Comparison of ENCODE assay signal across 8 mouse cellular contexts in the genomic region with DNA sequence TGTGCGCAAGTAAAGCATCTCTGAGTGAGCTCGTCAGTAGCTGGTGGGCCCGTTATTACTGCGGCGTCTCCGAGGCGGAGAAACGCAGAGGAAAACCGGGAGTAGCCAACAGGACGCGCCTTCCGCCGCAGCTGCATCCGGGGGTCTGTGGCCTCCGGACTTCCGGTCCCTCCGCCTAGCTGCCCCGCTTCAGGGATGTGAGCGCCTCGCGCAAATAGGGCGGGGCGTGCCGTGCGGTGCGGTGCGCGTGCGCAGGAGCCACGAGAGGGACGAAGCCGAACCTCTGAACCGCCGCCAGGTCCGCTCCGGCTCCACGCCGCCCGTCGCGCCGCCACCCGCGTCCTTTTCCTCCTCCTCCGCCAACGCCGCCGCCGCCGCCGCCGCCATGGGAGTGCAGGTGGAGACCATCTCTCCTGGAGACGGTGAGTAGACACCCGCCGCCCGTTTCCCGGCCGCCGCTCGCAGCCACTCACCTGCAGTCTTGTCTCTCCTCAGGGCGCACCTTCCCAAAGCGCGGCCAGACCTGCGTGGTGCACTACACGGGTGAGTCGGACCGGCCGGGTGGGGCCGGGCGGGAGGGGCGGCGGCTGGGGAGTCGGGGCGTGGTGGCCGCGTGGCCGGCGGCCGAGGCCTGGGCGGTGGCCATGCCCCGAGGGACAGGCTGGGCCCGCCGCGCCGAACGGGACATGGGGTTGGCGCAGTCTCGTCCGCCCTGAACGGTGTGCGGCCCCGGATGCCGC. TPM values are rescaled to one million over a fixed set of nuclear protein-coding genes. Genes with fewer than 3 reads are reported as not detected.
A peak's percentile ranks its signal among the peaks of the same experiment; 100 is the strongest.
DNase-seq lines count a peak whose midpoint lies in the region; ATAC-seq and TF ChIP-seq lines count a peak whose summit lies in the region.

A gene (plus strand): TSS at position 161 of the 740 bp plus-strand sequence.

- ATAC-seq in hindbrain, embryonic 12.5 days (ENCODE audit: low FRiP score) = peak; percentile 96

- under 1% methylated on average over 84 of the region's 93 CpGs for WGBS in cerebellum, adult 2 months
- under 1% methylated on average over 68 of the region's 93 CpGs for WGBS in hindbrain, embryonic 12.5 days

- peak; percentile 94 for DNase-seq in MEL (ENCODE audit: low read depth, low spot score)
- peak; percentile 98 to 99 for DNase-seq in cerebellum, adult 2 months
- DNase-seq in frontal cortex, postnatal 10 days (ENCODE audit: low spot score in 2 of 2) = peak; percentile 94 to 97
- DNase-seq in layer of hippocampus, postnatal 14 days (ENCODE audit: low spot score in 2 of 2) = peak; percentile 96 to 97
- DNase-seq in lung, postnatal 14 days = peak; percentile 98
- DNase-seq in retina, adult 2 months (ENCODE audit: low read depth, low spot score) = peak; percentile 84
- peak; percentile 93 to 94 for DNase-seq in thymus, postnatal 36 days

- peak in 1 of 2 experiments; percentile 37; a peak in 1 of 4 replicates for TF ChIP-seq EP300 in MEL (IDR thresholded peaks at IDR 0.05; ENCODE audit: low read depth in 1 of 2, low read length in 2 of 2)

- peaks cover 16 to 41% of the 10 kb centered on the region in 2 experiments for H3K4me1 ChIP-seq in MEL (ENCODE audit: control insufficient read depth in 1 of 2, insufficient read depth in 2 of 2, low read length in 2 of 2)
- H3K4me1 ChIP-seq in cerebellum, adult 2 months (ENCODE audit: control insufficient read depth, insufficient read depth, low read length) = peaks cover 15% of the 10 kb centered on the region
- H3K4me1 ChIP-seq in hindbrain, embryonic 12.5 days = peaks cover 30% of the 10 kb centered on the region

- TF ChIP-seq CTCF in MEL (IDR thresholded peaks at IDR 0.05 in 2 of 3, conservative IDR thresholded peaks at IDR 0.05 in 1 of 3; ENCODE audit: control insufficient read depth in 1 of 3, insufficient read depth in 1 of 3, low read depth in 2 of 3, low read length in 3 of 3, poor library complexity in 1 of 3, severe bottlenecking in 1 of 3) = no peak
- TF ChIP-seq CTCF in cerebellum, adult 2 months (IDR thresholded peaks at IDR 0.05; ENCODE audit: borderline replicate concordance, insufficient read depth, low read depth, low read length) = no peak

- peaks cover 23% of the 10 kb centered on the region for H3K79me2 ChIP-seq in MEL (ENCODE audit: control insufficient read depth, insufficient read depth, low read length, poor library complexity)

- H3K4me3 ChIP-seq in MEL (ENCODE audit: control insufficient read depth in 1 of 2, insufficient read depth in 1 of 2, low read depth in 2 of 2, low read length in 2 of 2) = peak within 1 kb of the TSS; percentile 88 to 92
- peak within 1 kb of the TSS; percentile 96 for H3K4me3 ChIP-seq in cerebellum, adult 2 months (replicated peaks; ENCODE audit: insufficient read depth, low read depth, low read length)
- peak within 1 kb of the TSS; percentile 78 for H3K4me3 ChIP-seq in hindbrain, embryonic 12.5 days

- peak; percentile 80 to 85 for TF ChIP-seq POLR2A in MEL (IDR thresholded peaks at IDR 0.05; ENCODE audit: control insufficient read depth in 1 of 2, insufficient read depth in 1 of 2, low read depth in 1 of 2, low read length in 2 of 2, poor library complexity in 1 of 2)
- peak; percentile 81 for TF ChIP-seq POLR2A in cerebellum, adult 2 months (IDR thresholded peaks at IDR 0.05; ENCODE audit: borderline replicate concordance, insufficient read depth, low read length)

- peaks cover 0 to 39% of the 10 kb centered on the region in 2 experiments; a peak in 3 of 4 replicates for H3K36me3 ChIP-seq in MEL (ENCODE audit: control insufficient read depth in 1 of 2, insufficient read depth in 2 of 2, low read length in 2 of 2)
- H3K36me3 ChIP-seq in hindbrain, embryonic 12.5 days = peaks cover 25% of the 10 kb centered on the region

- no peaks in the 10 kb centered on the region for H3K27me3 ChIP-seq in MEL (ENCODE audit: control insufficient read depth in 1 of 2, insufficient read depth in 2 of 2, low read length in 2 of 2)
- no peaks in the 10 kb centered on the region for H3K27me3 ChIP-seq in cerebellum, adult 2 months (ENCODE audit: control insufficient read depth, insufficient read depth, low read length)
- no peaks in the 10 kb centered on the region for H3K27me3 ChIP-seq in hindbrain, embryonic 12.5 days

- H3K9me3 ChIP-seq in MEL (replicated peaks; ENCODE audit: insufficient read depth, low read length) = no peaks in the 10 kb centered on the region
- H3K9me3 ChIP-seq in hindbrain, embryonic 12.5 days (replicated peaks) = no peaks in the 10 kb centered on the region

- H3K9ac ChIP-seq in MEL (ENCODE audit: control insufficient read depth, low read depth, low read length, poor library complexity, severe bottlenecking) = peak within 1 kb of the TSS; percentile 96
- peak within 1 kb of the TSS; percentile 90 for H3K9ac ChIP-seq in hindbrain, embryonic 12.5 days

- peak within 1 kb of the TSS; percentile 69 for H3K27ac ChIP-seq in MEL (ENCODE audit: control insufficient read depth, low read depth, low read length)
- H3K27ac ChIP-seq in cerebellum, adult 2 months (ENCODE audit: insufficient read depth, low read length) = peak within 1 kb of the TSS; percentile 62
- peak within 1 kb of the TSS; percentile 90 for H3K27ac ChIP-seq in hindbrain, embryonic 12.5 days

- no peak for TF ChIP-seq RAD21 in MEL (IDR thresholded peaks at IDR 0.05; ENCODE audit: low read depth, low read length)

- H3K4me2 ChIP-seq in hindbrain, embryonic 12.5 days (replicated peaks) = peak within 1 kb of the TSS; percentile 80

TF ChIP-seq in MEL, 35 proteins besides CTCF, POLR2A, EP300 and RAD21:
- TF ChIP-seq USF1 (IDR thresholded peaks at IDR 0.05; ENCODE audit: low read depth, low read length) = 0 out of 2 replicates have a peak, but pooled peaks have one; percentile 12
- no peak for TF ChIP-seq MEF2A (IDR thresholded peaks at IDR 0.05; ENCODE audit: extremely low read depth, insufficient replicate concordance, low read depth, low read length, poor library complexity, severe bottlenecking)
- TF ChIP-seq SMC3 (IDR thresholded peaks at IDR 0.05; ENCODE audit: low read depth, low read length) = no peak
- TF ChIP-seq MYC (IDR thresholded peaks at IDR 0.05; ENCODE audit: low read depth, low read length) = no peak
- TF ChIP-seq MAFK (IDR thresholded peaks at IDR 0.05; ENCODE audit: borderline replicate concordance, low read depth, low read length) = no peak
- TF ChIP-seq ZMIZ1 (IDR thresholded peaks at IDR 0.05; ENCODE audit: low read depth, low read length) = peak; percentile 72
- no peak for TF ChIP-seq ZC3H11A (IDR thresholded peaks at IDR 0.05; ENCODE audit: low read depth, low read length)
- peak; percentile 75 for TF ChIP-seq ETS1 (IDR thresholded peaks at IDR 0.05; ENCODE audit: low read depth, low read length)
- TF ChIP-seq POLR2AphosphoS2 (IDR thresholded peaks at IDR 0.05; ENCODE audit: low read length) = peak; percentile 59; the same call in 1 of the 2 replicates
- peak; percentile 96 for TF ChIP-seq MAZ (IDR thresholded peaks at IDR 0.05; ENCODE audit: low read depth, low read length)
- TF ChIP-seq GABPA (IDR thresholded peaks at IDR 0.05; ENCODE audit: low read depth, low read length) = no peak
- no peak for TF ChIP-seq TAL1 (IDR thresholded peaks at IDR 0.05; ENCODE audit: low read length)
- TF ChIP-seq ZKSCAN1 (IDR thresholded peaks at IDR 0.05; ENCODE audit: low read depth, low read length) = no peak
- TF ChIP-seq HCFC1 (IDR thresholded peaks at IDR 0.05; ENCODE audit: low read depth, low read length) = peak; percentile 83
- TF ChIP-seq KAT2A (conservative IDR thresholded peaks at IDR 0.05; ENCODE audit: low read depth, low read length) = no peak
- peak; percentile 67; the same call in 1 of the 2 replicates for TF ChIP-seq MXI1 (IDR thresholded peaks at IDR 0.05; ENCODE audit: low read depth, low read length)
- no peak for TF ChIP-seq CHD1 (IDR thresholded peaks at IDR 0.05; ENCODE audit: low read depth, low read length)
- TF ChIP-seq TBP (IDR thresholded peaks at IDR 0.05; ENCODE audit: low read depth, low read length) = peak; percentile 80
- peak; percentile 27; the same call in 1 of the 2 replicates for TF ChIP-seq RCOR1 (IDR thresholded peaks at IDR 0.05; ENCODE audit: low read depth, low read length)
- peak; percentile 75 for TF ChIP-seq TCF12 (IDR thresholded peaks at IDR 0.05; ENCODE audit: low read depth, low read length)
- TF ChIP-seq USF2 (IDR thresholded peaks at IDR 0.05; ENCODE audit: borderline replicate concordance in 1 of 2, insufficient read depth in 1 of 2, low read depth in 1 of 2, low read length in 2 of 2) = no peak
- TF ChIP-seq SIN3A (IDR thresholded peaks at IDR 0.05; ENCODE audit: low read length) = peak; percentile 80
- peak; percentile 82 for TF ChIP-seq NELFE (IDR thresholded peaks at IDR 0.05; ENCODE audit: low read depth, low read length)
- no peak for TF ChIP-seq GATA1 (IDR thresholded peaks at IDR 0.05; ENCODE audit: low read depth, low read length)
- no peak for TF ChIP-seq JUND (IDR thresholded peaks at IDR 0.05; ENCODE audit: low read depth, low read length)
- peak; percentile 63 for TF ChIP-seq MAX (IDR thresholded peaks at IDR 0.05; ENCODE audit: low read length)
- TF ChIP-seq BHLHE40 (IDR thresholded peaks at IDR 0.05; ENCODE audit: borderline replicate concordance, low read depth, low read length) = no peak
- TF ChIP-seq UBTF (IDR thresholded peaks at IDR 0.05; ENCODE audit: borderline replicate concordance, insufficient read depth, low read depth, low read length) = no peak
- TF ChIP-seq ELF1 (IDR thresholded peaks at IDR 0.05; ENCODE audit: low read depth, low read length) = peak; percentile 80
- no peak for TF ChIP-seq MYB (IDR thresholded peaks at IDR 0.05; ENCODE audit: low read depth, low read length)
- TF ChIP-seq E2F4 (IDR thresholded peaks at IDR 0.05; ENCODE audit: borderline replicate concordance, low read depth, low read length) = no peak
- no peak for TF ChIP-seq ZNF384 (IDR thresholded peaks at IDR 0.05; ENCODE audit: low read depth, low read length)
- TF ChIP-seq CHD2 (IDR thresholded peaks at IDR 0.05; ENCODE audit: low read length) = no peak
- TF ChIP-seq POLR2AphosphoS5 (IDR thresholded peaks at IDR 0.05; ENCODE audit: borderline replicate concordance, low read depth, low read length) = no peak
- TF ChIP-seq NRF1 (IDR thresholded peaks at IDR 0.05; ENCODE audit: insufficient read depth, low read depth, low read length, poor library complexity, severe bottlenecking) = peak; percentile 91

RNA-seq across cellular contexts. Expression of the gene that starts here (rescaled TPM):
- total RNA-seq in MEL (2012; rRNA removed) = 26.2 and 33.0 TPM in 2 replicates
- polyA plus RNA-seq in MEL (2012; ENCODE audit: insufficient read depth in 1 of 2, insufficient read length in 2 of 2, low read depth in 1 of 2, low replicate concordance in 2 of 2, missing spikeins in 1 of 2) = 1,000 to 10,000 TPM in 1 of 2 experiments, 100 to 1,000 TPM in 1; 304 to 1,080 TPM
- polyA plus RNA-seq in cerebellum, adult 2 months (2012; rRNA removed) = 271 and 283 TPM in 2 replicates
- 534 and 556 TPM in 2 replicates for polyA plus RNA-seq in hindbrain, embryonic 12.5 days (2016; fragmentation: Nextera tagmentation; extraction: Ambion mirVana)
- 100 to 1,000 TPM; 804 to 810 TPM for total RNA-seq in layer of hippocampus, postnatal 14 days (2021)

Comparison
In these comparisons a context has a peak if more than half of its experiments do, and no peak if none do; other contexts are left out.
1. Peak in every context shown above with its lines: DNase-seq, ATAC-seq, H3K4me3 ChIP-seq and H3K27ac ChIP-seq.
2. RNA of the gene that starts here (total RNA-seq): 804 to 810 TPM in layer of hippocampus, postnatal 14 days; 26.2 to 33.0 TPM in MEL; every median in the first group is over 10 times any median in the second.